Mouse (Mus musculus): ENCODE measurements around the gene Nudt15.

Nudt15 gene

GRCm38 (mm10) chr14:73473670-73474460 lies 74.2 kb downstream of the Nudt15 start:
- DNase-seq (ENCODE audit: low read depth, low spot score) = no peak

GRCm38 (mm10) chr14:73472205-73472604 lies 75.8 kb downstream of the Nudt15 start:
- DNase-seq (ENCODE audit: low read depth, low spot score) = no peak

- DNase-seq (ENCODE audit: low read depth, low spot score) = no peak
Measured at GRCm38 (mm10) chr14:73470593-73470992, 77.4 kb downstream of the Nudt15 start.

GRCm38 (mm10) chr14:73469506-73469905 lies 78.5 kb downstream of the Nudt15 start:
- DNase-seq (ENCODE audit: low read depth, low spot score) = no peak

All from c-Kit-negative CD71-positive TER-119-positive erythroid progenitor cells, embryonic 14.5 days (primary cell).